Mouse (Mus musculus): Measurements from ENCODE around the gene Bbs1.
A peak's percentile ranks its signal among the peaks of the same experiment; 100 is the strongest.
"Not testable (repeated sequence)": the region's sequence is repeated elsewhere in the genome, so short reads cannot be mapped to it uniquely, and the experiment has no call there.

Bbs1 gene

DNA sequence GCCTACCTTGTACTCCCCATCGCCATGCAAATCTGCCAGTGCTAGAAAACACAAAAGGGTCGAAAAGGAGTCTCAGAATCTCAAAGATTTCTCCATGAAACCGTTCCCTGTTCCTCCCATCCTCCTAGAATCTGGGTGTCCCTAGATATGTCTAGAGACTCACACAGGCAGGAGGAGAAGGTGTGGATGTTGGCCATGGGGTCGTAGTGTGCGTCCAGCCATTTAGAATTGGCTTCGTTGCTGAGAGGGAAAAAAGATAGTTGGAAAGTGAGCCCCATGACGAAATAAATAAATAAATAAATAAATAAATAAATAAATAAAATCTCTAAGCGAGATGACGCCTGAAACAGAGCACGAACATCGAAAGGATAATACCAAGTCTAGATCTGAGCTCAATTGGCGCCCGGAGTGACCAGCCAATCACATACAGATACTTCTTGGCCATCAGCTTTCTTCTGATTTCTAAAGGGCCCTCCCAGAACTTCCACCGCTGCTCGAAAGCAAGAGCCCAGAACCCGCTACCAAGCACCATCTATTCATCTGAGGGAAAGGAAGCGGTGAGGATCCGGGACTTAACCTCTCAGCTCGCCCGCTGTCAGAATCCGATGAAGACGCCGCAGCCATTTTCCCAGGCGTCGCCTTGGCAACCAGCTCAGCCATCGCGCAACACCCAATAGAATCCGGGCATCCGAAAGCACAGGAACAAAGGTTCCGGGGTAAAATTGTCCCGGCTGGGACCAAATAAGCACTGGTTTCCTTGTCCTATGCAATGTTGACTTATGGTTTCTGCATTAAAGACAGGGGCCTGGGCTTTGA, at the start of gene Bbs1:
TSS of gene Bbs1 (minus strand) at position 650 of the 816 bp plus-strand sequence.
- DNase-seq (ENCODE audit: low spot score): peak; percentile 91

DNA sequence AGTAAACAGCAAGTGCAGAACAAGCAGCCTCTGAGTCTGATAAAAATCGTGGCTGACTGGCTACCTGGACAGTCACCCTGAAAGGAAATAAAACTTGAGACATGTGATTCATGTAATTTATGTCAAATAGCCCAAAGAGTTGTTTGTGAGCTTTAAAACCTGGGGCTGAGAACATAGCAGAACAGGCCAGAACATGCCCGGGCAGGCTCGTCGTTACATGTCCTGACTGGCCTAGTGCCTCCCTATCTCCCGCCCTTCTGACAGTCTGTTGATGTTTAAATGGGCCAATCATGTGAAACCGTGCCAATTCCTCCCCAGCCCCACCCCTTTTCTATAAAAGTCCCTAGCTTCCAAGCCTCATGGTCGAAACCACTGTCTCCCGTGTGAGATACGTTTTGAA, 42.2 kb upstream of the Bbs1 start:
- not testable (repeated sequence) for DNase-seq (ENCODE audit: low spot score)

DNA sequence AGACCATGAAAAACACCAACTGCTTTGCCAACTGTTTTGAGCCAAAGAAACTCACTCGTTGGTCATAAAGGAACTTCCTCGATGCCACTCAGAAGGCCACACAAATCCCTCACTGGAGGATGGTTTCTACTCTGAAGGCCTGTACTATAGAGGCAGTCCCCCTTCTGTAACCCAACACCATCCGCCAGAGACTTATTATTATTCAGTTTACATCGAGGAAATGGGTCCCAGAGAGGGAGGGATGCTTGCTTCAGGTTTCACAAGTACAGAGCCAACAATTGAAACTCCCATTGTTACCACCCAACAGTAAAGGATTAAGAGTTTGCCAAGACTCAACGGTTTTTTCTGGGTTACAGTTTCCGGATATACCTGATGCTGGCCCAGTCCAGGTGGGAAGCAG, 39.1 kb upstream of the Bbs1 start:
- DNase-seq (ENCODE audit: low spot score): no peak

DNA sequence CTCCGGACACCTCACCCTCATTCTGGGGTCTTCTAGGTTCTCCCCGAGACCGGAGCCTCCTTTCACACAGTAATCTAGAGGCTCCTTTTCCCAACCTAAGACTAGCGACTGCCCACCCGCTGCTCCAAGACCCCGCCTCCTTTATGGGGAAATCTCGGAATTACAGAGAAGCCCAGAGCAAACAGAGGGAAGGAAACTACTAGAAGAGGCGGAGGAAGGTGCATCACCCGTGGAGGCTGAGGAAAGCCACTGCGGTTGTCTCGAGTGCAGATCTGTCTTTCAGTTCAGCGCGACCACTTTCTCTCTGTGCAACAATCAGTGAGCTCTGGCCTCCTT, 36.8 kb upstream of the Bbs1 start:
- no peak for DNase-seq (ENCODE audit: low spot score)

DNA sequence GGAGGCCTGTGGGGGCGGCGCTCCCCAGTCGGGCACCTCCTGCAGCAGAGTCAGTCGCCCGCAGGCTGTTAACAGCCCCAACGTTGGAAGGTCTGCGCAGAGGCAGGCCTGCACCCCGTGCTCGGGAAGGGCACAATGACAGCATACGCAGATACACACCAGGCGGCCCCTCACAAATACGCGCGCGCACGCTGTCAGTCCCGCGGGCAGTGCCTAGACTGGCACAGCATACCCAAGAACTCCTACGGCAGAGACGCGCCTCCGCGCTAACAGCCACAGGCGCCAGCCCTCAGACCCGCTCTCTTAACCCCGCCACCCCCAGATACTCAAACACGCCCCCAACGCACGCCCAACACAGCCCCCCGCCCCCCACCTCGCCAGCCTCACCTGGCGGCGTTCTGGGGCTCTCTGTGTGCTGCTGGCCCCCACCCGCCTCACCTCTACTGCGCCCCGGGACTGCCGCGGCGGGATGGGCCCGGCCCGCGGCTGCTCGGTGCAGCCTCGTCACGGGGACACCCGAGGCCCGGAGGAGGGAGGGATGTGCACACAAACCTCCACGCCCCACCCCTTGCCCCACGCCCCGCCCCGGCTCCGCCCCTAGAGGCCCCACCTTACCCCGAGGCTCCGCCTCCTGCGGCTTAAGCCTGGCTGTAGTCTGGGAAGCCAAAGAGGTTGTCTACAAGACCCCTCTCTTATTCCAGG, 36.3 kb upstream of the Bbs1 start, which contains the start of gene Peli3:
TSS of gene Peli3 (minus strand) at position 577 of the 702 bp plus-strand sequence.
- peak; percentile 89 for DNase-seq (ENCODE audit: low spot score)

DNA sequence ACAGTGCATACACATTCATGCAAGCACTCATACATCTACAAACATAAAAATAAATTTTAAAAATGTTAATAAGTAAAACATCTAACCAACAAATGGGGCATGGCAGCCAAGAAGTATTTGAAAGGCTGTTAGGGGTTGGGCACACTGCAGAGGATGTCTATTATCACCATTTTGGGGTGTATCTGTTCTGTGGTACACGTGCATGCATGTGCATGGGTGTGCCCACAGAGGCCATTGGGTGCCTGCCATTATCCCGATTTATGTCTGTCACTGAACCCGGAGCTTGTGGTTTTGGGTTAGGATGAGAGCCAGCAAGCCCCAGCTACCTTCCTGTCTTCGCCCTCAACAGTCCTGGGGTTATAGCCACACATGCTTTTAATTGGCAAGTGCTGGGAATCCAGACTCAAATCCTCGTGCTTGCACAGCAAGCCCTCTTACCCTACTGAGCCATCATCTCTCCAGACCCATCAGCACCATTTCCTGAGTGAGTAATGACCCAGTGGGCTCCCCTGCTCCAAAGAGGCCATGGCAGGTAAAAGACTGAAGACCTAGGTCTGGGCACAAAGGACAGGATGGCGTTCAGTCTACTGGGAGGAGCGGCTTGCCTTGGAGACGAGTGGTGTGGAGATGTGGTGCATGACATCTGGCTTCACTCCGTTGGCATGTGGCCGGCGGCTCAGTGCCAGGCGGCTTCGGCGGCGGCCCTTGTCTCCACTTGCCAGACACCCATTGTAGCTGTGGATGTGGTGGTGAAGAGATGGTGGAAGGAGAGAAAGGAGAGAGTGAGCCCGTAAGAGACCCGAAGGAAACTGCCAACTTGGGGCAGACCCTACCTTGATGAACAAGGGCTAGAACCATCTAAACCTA, 31.2 kb upstream of the Bbs1 start:
- no peak for DNase-seq (ENCODE audit: low spot score)

DNA sequence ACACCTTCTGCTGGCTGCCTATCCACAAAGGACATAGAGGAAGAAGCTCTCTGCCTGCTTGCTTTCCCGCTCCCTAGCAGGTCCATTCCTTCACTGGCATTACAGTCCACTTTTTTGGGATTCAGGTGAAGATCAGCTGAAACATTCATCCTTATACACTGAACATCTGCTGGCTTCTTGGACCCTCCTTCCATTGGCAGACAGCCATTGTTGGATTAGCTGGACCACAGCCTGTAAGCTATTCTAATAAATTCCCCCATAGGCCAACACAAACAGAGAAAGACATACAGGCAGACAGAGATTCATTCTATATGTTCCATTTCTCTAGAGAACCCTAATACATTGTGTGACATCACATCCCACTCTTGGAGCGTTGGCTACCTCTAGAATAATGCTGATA, 30.5 kb upstream of the Bbs1 start:
- DNase-seq (ENCODE audit: low spot score): no peak

DNA sequence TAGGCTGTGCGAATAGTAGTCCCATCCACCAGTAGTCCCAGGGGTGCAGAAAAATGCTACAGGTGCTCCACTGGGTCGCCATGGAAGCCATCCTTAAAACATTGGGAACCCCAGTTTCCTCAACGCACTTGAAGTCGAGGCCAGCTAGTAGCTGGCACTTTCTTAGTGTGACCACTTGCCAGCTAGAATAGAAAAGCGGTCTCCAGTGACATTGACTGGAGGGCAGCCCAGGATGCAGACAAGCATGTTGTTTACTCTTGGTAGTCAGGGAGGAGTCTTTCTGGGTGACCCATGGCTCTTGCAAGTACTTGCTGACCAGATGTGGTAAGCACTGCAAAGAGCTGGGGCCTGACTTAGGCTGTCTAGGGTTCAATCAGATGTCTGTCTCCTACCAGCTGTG, 22.4 kb upstream of the Bbs1 start:
- no peak for DNase-seq (ENCODE audit: low spot score)

DNA sequence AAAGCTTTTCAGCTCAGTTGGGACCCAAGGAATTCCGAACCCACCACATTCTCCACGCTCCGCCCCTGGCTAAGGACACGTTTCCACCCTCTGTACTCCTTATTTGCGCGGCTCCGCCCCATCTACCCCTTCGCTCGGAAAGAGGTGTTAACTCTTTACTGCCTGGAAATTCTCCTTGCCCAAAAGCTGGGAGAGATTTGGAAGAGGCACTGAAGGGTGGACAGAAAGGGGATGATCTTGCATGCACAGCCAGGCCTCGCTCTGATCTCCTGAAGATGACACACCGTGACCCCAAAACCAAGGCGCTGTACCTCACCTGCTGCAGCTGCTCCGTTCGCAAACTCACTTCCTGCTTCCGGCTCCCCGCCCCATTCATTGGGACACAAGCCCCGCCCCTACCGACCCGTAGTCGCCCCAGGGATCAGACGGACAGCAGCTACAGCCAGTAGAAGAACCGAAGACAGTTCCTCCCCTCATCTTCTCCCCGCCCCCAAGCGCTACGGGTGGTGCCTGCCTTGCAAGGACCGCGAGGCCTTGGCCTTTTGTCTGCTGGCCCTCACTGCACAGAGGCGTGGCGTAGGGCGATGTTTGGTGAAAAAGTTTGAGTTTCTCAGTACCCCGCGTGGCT, 21.6 kb upstream of the Bbs1 start, which contains the start of gene Dpp3:
TSS of gene Dpp3 (minus strand) at position 384 of the 628 bp plus-strand sequence.
- peak; percentile 100 for DNase-seq (ENCODE audit: low spot score)

DNA sequence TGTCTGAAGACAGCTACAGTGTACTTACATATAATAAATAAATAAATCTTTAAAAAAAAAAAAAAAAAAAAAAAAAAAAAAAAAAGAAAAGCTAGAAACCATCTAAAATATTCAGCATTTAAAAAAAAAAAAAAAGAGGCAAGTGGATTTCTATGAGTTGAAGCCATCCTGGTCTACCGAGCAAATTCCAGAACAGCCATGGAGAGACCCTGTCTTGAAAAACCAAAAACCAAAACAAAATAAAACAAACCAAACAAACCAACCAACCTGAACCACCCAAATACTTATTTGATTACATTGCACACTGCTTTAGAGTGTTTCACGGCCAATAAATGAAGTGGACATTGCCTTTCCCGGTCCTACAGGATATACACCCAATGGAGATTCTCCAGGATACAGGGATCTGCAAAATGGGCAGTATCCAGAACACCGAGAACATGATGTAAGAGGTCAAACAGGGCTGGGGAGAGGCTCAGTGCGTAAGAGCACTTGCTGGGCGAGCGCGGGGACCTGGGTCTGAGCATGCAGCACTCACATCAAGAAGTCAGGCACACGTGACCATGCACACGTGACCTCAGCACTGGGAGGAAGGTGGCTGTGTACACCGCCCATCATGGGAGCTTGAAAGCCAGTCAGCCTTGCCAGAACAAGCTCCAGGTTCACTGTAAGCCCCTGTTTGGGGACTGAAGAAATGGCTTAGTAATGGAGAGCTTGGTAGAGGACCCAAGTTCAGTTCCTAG, 18.9 kb upstream of the Bbs1 start:
- DNase-seq (ENCODE audit: low spot score): no peak

DNA sequence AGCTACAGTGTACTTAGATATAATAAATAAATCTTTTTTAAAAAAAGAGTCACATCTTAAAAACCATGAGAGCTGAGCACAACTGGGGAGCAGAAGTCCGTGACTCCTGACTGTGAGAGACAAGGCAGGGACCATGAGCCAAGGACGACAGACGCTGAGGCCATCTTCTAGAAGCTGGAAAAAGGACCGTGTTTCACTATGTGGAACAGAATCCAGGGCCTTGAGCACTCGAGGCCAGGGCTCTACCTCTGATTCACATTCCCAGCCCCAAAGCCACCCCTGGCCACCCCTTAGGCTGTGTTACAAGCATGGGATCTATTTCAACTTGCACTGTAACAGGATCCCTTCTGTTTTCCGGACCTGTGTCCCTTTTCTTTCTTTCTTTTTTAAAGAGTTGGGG, 13.2 kb upstream of the Bbs1 start:
- no peak for DNase-seq (ENCODE audit: low spot score)

DNA sequence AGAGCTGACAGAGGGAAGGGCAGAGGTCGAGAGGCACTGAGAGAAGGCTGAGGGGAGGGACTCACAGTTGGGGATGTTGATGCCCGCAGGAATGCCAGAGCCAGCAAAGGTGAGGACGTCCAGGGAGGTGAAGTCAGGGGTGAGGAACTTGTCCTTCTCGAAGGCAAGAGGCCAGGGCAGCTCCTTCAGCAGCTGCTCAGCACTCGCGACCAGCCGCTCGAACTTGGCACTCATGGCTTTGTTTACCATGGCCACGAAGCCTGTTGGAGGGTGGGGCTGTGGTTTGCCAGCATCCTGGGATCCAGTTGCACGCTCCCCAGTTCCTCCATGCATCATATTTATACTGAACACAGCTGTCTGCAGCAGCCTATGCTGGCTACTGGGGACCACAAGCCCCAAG, 10.4 kb upstream of the Bbs1 start:
- DNase-seq (ENCODE audit: low spot score): no peak

DNA sequence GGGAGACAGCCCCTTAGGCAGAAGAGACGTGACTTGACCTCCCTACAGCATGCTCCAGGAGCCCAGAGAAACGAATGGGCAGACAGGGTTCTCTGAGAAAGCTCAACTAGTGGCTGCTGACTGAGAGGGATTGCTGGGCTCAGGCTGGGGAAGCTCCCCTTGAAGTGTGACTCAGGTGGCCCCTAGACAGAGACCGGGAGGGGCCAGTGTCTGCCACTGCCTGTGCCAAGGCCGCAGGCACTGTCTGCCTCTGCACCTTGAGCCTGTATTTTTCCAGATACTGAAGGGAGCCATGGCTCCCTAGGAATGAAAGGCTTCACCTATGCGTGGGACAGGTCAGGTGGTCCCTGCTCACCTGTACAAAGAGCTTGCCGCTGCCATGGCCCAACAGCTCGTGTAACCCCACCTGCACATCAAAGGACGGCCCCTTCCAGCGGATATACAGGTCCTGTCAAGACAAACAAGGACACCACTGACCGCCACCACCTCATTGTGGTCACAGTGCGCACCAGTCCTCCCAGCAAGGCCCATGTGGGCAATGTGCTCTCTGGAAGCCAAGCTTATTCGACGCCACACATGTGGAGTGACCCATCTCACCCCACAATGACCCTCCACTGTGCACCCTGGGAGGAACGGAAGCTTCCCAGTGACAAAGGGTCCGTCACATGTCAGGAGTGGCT, 9.6 kb upstream of the Bbs1 start:
- DNase-seq (ENCODE audit: low spot score): no peak

DNA sequence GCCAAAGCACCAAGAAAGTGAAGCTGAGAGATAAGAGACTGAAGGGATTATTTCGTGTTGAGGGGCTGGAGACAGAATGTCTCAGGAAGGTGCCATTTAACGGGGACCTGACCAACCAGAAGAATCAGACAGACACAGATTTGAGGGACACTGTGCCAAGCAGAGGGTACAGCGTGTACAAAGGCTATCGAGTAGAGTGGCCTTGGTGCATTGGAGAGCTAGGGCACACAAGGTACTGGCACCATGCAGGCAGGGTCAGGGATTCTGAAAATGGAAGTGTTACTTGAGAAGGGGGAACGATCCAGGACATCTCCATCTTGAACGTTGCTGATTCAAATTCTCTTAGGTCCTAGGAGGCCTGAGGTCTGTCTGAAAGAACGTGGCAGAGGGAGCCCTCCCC, 2.9 kb upstream of the Bbs1 start:
- DNase-seq (ENCODE audit: low spot score): no peak

DNA sequence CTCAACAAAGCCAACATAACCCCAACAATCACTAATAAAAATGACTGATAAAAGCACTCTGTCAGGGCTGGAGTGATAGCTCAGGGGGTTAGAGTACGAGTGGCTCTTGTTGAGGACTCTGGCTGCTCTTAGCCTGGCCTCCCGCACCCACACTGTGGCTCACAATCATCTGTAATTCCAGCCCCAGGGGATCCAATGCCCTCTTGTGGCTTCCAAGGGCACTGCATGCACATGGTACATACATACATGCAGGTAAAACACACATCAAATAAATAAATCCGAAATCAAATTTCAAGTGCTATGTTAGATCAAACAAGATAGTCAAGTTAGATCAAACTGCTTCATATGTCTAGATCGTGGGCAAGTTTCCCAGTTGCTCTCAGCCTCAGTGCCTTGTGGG, 1.7 kb upstream of the Bbs1 start:
- DNase-seq (ENCODE audit: low spot score): peak; percentile 42

DNA sequence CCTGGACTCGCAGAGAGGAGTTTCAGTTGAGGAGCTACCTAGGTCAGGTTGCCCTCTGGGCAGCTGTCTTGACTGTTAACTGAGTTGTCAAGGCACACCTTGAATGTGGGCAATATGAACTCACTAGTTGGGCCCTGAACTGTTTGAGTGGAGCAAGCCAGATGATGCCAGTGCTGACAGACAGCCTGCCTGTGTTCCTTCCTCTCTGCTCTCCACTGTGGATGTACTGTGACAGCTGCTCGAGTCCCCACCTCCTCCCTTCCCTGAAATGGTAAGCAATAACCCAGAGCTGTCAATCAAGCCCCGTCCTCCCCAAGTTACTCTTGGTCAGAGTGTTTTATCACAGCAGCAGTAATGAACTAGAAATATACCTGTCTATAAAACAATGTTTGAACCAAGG, 6.5 kb downstream of the Bbs1 start:
- no peak for DNase-seq (ENCODE audit: low spot score)

DNA sequence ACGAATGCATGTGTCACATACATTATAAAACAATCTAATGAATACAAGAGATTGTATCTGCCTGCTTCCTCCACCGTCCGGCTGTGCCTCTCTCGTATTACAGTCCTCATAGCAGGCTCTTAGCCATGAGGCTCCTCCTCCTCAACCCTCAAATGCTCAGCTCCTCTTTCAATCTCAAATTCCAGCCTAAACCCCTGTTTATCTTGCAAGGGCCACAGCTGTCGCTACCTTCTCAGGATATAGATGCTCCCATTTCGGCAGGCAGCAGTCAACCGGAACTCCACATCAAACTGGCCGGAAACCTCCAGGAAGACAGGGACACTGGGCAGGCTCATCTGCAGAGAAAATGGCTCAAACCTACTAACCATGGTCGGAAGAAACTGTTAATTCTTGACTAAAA, 7.5 kb downstream of the Bbs1 start:
- no peak for DNase-seq (ENCODE audit: low spot score)

DNA sequence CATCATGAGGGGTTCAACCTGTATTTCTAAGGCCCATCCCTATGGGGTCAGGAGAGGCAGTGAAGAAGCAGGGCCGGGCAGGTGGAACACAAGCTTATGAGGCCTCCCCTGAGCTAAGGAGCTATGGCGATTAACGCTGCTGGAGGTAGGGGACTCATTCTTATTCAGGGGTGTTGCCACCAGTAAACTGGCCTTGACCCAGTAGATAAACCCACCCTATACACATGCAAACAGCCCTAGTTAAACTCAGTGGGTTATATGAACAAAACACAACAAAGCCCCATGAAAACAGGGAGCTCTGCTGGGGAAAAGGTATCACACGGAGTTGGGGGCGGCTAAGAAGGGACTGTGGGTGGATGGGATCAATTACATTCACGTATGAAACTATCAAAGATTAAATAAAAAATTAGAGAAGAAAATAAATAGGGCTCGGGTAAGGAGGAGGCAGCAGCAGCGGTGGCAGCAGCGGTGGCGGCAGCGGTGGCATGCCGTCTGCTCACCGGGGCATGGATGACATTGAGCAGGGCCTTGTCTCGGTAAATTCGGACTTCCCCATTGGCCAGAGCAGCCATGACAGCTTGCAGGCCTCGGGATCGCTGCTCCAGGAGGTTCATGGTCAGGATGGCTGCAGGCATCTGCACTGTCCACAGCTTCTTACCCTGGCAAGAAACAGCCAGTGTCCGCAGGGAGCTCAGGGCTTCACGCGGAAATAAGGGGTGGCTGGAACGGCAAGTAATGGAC, 9.5 kb downstream of the Bbs1 start:
- DNase-seq (ENCODE audit: low spot score): no peak

DNA sequence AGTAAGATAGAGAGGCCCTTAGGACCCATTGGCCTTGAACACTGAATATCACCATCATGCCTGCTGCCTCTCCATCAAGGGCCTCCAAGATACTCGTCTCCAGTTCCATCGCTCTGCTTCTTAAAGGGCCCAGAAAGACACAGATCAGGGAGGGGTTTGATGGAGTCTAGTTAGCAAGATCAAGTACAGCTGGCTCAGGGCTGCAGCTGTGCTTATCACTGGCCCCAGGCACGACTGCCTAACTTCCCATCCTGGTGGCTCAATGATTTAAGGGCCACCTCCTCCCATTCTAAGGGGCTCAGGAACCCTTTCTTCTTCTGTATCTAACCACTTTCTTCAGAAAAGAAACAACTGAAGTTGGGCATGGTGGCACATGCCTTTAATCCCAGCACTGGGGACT, 14.6 kb downstream of the Bbs1 start:
- no peak for DNase-seq (ENCODE audit: low spot score)

DNA sequence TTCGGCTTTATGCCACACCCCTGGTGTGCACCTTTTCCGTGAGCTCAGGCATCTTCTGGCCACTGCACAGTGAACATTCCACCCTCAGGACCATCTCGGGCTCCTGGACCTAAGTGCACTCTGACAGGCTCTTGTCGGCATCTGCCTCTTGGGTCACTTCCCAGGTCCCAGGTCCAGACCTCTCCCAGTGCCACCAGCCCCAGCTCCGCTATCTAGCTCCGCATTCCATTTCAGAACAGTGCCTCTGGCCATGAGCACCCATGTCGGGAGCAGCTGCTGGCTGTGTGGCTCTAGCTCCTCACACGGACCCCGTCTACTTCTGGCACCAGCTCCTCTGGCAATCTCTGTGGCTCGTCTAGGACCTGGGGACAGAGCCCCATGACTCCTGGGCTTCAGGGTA, 16.6 kb downstream of the Bbs1 start:
- DNase-seq (ENCODE audit: low spot score): no peak

Measured in embryo, embryonic 10.5 days (tissue).